Mouse (Mus musculus) CH12.LX (cell line): Measurements from ENCODE around the gene Slc25a34. TPM values are rescaled to one million over a fixed set of nuclear protein-coding genes. Genes with fewer than 3 reads are reported as not detected.

Experiments used
- DNase-seq: peaks from one replicate; pipeline ENCODE4 v3.0.0-alpha.2; 2013; ENCODE audit errors: extremely low read depth
- H3K27ac ChIP-seq: 2 replicates; pipeline ENCODE4 v1.5.1; 2012; ENCODE audit warnings: low read depth, mild to moderate bottlenecking, control low read depth, moderate library complexity; ENCODE audit not compliant: insufficient read depth
- H3K27me3 ChIP-seq: replicated peaks from 2 replicates; pipeline ENCODE3; 2012; ENCODE audit warnings: inconsistent platforms
- H3K36me3 ChIP-seq, 2 experiments: replicated peaks in 1 of 2; 2 replicates each; pipeline versions ENCODE3 to v1.6.1; 2012; ENCODE audit warnings: inconsistent platforms in 1 of 2, low read length in 1 of 2, mild to moderate bottlenecking in 1 of 2, mixed read lengths in 1 of 2, moderate library complexity in 1 of 2; ENCODE audit not compliant: control insufficient read depth in 1 of 2, insufficient read depth in 1 of 2
- H3K4me1 ChIP-seq, 2 experiments: 2 replicates each; pipeline ENCODE4 v1.6.1; 2012; ENCODE audit warnings: inconsistent platforms in 1 of 2, moderate library complexity in 1 of 2; ENCODE audit not compliant: insufficient read depth in 2 of 2, control insufficient read depth in 1 of 2
- H3K4me2 ChIP-seq: 2 replicates; pipeline ENCODE4 v1.6.1; 2012; ENCODE audit warnings: low read depth, mild to moderate bottlenecking, control low read depth; ENCODE audit not compliant: poor library complexity, insufficient read depth, severe bottlenecking
- H3K4me3 ChIP-seq, 3 experiments: fragments of 150-350 bp in 1 of 3; sonication (generic) in 1 of 3; replicated peaks in 1 of 3; 2 replicates each; pipeline versions ENCODE3 to v1.5.1; 2011 to 2012; ENCODE audit warnings: low read depth in 2 of 3, low read length in 2 of 3, mild to moderate bottlenecking in 2 of 3, moderate library complexity in 2 of 3, control low read depth in 1 of 3, improper control_type of control experiment in 1 of 3, inconsistent platforms in 1 of 3, mixed read lengths in 1 of 3; ENCODE audit not compliant: poor library complexity in 1 of 3
- H3K79me2 ChIP-seq: replicated peaks from 2 replicates; pipeline ENCODE4 v1.6.1; 2012; ENCODE audit warnings: mild to moderate bottlenecking, moderate library complexity; ENCODE audit not compliant: control insufficient read depth, poor library complexity, insufficient read depth, severe bottlenecking; ENCODE audit errors: extremely low read depth
- H3K9ac ChIP-seq: 2 replicates; pipeline ENCODE4 v1.6.1; 2012; ENCODE audit warnings: low read depth, mild to moderate bottlenecking, control low read depth, moderate library complexity; ENCODE audit not compliant: insufficient read depth
- H3K9me3 ChIP-seq: replicated peaks from 2 replicates; pipeline ENCODE3; 2012; ENCODE audit warnings: low read length, inconsistent platforms, mixed read lengths
- BHLHE40 ChIP-seq: IDR thresholded peaks from 2 replicates; pipeline ENCODE4 v1.6.1; 2011; ENCODE audit warnings: mild to moderate bottlenecking, low read depth, low read length, improper control_type of control experiment
- CHD2 ChIP-seq: IDR thresholded peaks from 2 replicates; pipeline ENCODE4 v1.6.1; 2011; ENCODE audit warnings: low read length, improper control_type of control experiment
- CTCF ChIP-seq, 2 experiments: IDR thresholded peaks in 1 of 2; conservative IDR thresholded peaks in 1 of 2; 2 replicates each; pipeline ENCODE4 v1.5.1; 2011 to 2012; ENCODE audit warnings: low read depth in 2 of 2, low read length in 2 of 2, improper control_type of control experiment in 1 of 2, inconsistent platforms in 1 of 2, mild to moderate bottlenecking in 1 of 2, moderate library complexity in 1 of 2
- ELF1 ChIP-seq: IDR thresholded peaks from 2 replicates; pipeline ENCODE4 v1.6.1; 2014; ENCODE audit warnings: low read depth, mild to moderate bottlenecking, inconsistent platforms, low read length, improper control_type of control experiment
- EP300 ChIP-seq: IDR thresholded peaks from 2 replicates; pipeline ENCODE4 v1.6.1; 2011; ENCODE audit warnings: low read length, improper control_type of control experiment
- ETS1 ChIP-seq: conservative IDR thresholded peaks from 2 replicates; pipeline ENCODE4 v1.6.1; 2012; ENCODE audit warnings: low read depth, mild to moderate bottlenecking, inconsistent platforms, low read length, improper control_type of control experiment, moderate library complexity
- JUN ChIP-seq: IDR thresholded peaks from 2 replicates; pipeline ENCODE4 v1.6.1; 2011; ENCODE audit warnings: low read depth, mild to moderate bottlenecking, low read length, improper control_type of control experiment, moderate library complexity; ENCODE audit not compliant: insufficient read depth
- KAT2A ChIP-seq: IDR thresholded peaks from 2 replicates; pipeline ENCODE4 v1.6.1; 2012; ENCODE audit warnings: low read length, improper control_type of control experiment, inconsistent platforms; ENCODE audit not compliant: insufficient replicate concordance
- MAFK ChIP-seq: IDR thresholded peaks from 2 replicates; pipeline ENCODE4 v1.6.1; 2011; ENCODE audit warnings: low read length, improper control_type of control experiment; ENCODE audit not compliant: insufficient replicate concordance
- MAX ChIP-seq: IDR thresholded peaks from 2 replicates; pipeline ENCODE4 v1.6.1; 2011; ENCODE audit warnings: low read length, improper control_type of control experiment
- MEF2A ChIP-seq: IDR thresholded peaks from 2 replicates; pipeline ENCODE4 v1.6.1; 2014; ENCODE audit warnings: low read depth, mild to moderate bottlenecking, inconsistent platforms, low read length, improper control_type of control experiment, borderline replicate concordance
- MXI1 ChIP-seq: IDR thresholded peaks from 2 replicates; pipeline ENCODE4 v1.6.1; 2011; ENCODE audit warnings: mild to moderate bottlenecking, low read depth, low read length, improper control_type of control experiment
- MYC ChIP-seq: IDR thresholded peaks from 2 replicates; pipeline ENCODE4 v1.6.1; 2011; ENCODE audit warnings: low read depth, mild to moderate bottlenecking, improper control_type of control experiment, low read length
- PAX5 ChIP-seq: IDR thresholded peaks from 2 replicates; pipeline ENCODE4 v1.6.1; 2012; ENCODE audit warnings: low read length, inconsistent platforms, mixed read lengths
- POLR2A ChIP-seq: IDR thresholded peaks from 2 replicates; pipeline ENCODE4 v1.6.1; 2011; ENCODE audit warnings: low read depth, mild to moderate bottlenecking, improper control_type of control experiment, low read length
- POLR2AphosphoS2 ChIP-seq: IDR thresholded peaks from 2 replicates; pipeline ENCODE4 v1.6.1; 2011; ENCODE audit warnings: low read depth, low read length, improper control_type of control experiment
- RAD21 ChIP-seq: IDR thresholded peaks from 2 replicates; pipeline ENCODE4 v1.6.1; 2011; ENCODE audit warnings: low read depth, mild to moderate bottlenecking, low read length, improper control_type of control experiment, moderate library complexity
- SMC3 ChIP-seq: IDR thresholded peaks from 2 replicates; pipeline ENCODE4 v1.6.1; 2011; ENCODE audit warnings: low read depth, low read length, improper control_type of control experiment
- TCF12 ChIP-seq: IDR thresholded peaks from 2 replicates; pipeline ENCODE4 v1.6.1; 2014; ENCODE audit warnings: low read depth, mild to moderate bottlenecking, inconsistent platforms, low read length, improper control_type of control experiment
- USF1 ChIP-seq: IDR thresholded peaks from 2 replicates; pipeline ENCODE4 v1.6.1; 2014; ENCODE audit warnings: low read depth, mild to moderate bottlenecking, inconsistent platforms, low read length, improper control_type of control experiment
- ZC3H11A ChIP-seq: IDR thresholded peaks from 2 replicates; pipeline ENCODE4 v1.6.1; 2012; ENCODE audit warnings: low read depth, mild to moderate bottlenecking, inconsistent platforms, low read length, improper control_type of control experiment
- ZKSCAN1 ChIP-seq: IDR thresholded peaks from 2 replicates; pipeline ENCODE4 v1.6.1; 2012; ENCODE audit warnings: low read depth, inconsistent platforms, low read length, improper control_type of control experiment, borderline replicate concordance
- ZMIZ1 ChIP-seq: IDR thresholded peaks from 2 replicates; pipeline ENCODE4 v1.6.1; 2012; ENCODE audit warnings: low read depth, mild to moderate bottlenecking, inconsistent platforms, low read length, improper control_type of control experiment
- dilution Hi-C: fragments of 300-500 bp; cut with MboI; formaldehyde crosslinking; loops from 2 replicates; pipeline ENCODE4 v1.14.3; 2020; ENCODE audit warnings: low sequenced_read_pairs; ENCODE audit not compliant: extremely low pct_unique_long_range_greater_than_20kb, extremely low pct_ligation_motif_present
- in situ Hi-C: fragments of 300-500 bp; cut with MboI; formaldehyde crosslinking; loops from 3 replicates; pipeline ENCODE4 v1.14.3; 2019; ENCODE audit warnings: low sequenced_read_pairs, low pct_ligation_motif_present, low pct_unique_long_range_greater_than_20kb, mixed read lengths
- polyA plus RNA-seq: library from polyadenylated mRNA; unstranded; fragments of >175 nt; gene quantifications from 2 replicates; pipeline ENCODE4 v1.2.1, GENCODE M21; 2012; ENCODE audit warnings: low read depth; ENCODE audit not compliant: insufficient read length
- total RNA-seq, 2 experiments: library from RNA; depleted of rRNA; stranded (reverse); fragments of 300-350 nt in 1 of 2; fragments of >200 nt in 1 of 2; gene quantifications; 2 replicates each; pipeline ENCODE4 v1.2.3; 2012 to 2014

The Slc25a34 gene
- total and polyA plus RNA-seq, 3 experiments = 0.23 to 1.7 (median 0.64) TPM

DNA sequence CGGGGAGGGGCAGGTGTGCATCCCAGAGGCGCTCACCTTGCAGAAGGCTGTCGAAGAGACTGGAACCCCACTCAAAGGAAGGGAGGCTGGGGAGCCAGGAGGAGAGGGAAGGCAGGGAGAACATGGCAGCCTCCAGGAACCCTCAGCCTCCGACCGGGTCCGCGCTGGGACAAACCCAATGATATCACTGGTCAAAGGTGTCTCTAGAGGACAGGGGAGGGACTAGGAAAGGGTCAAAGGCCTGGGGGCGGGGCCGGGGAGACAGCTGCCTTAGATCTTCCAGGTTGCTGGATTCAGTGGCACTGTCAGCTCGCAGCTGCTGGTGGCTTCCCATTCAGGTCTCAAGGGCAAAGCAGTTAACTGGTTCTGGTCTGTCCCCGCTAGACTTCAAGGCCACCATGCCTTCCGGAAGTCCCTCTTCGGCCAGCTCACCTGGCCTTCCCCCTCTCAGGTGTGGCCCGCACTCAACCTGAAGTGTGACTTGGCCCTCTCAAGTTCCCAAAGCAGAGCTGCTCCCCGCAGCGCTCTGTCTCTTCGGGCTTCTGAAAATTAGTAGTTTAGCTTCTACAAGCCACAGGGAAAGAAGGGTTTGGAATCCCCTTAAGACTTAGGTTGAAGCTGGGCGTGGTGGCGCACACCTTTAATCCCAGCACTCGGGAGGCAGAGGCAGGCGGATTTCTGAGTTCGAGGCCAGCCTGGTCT, 5.6 kb downstream of the Slc25a34 start (continued):
- TF ChIP-seq TCF12 = peak; percentile 7; the same call in 1 of the 2 replicates

DNA sequence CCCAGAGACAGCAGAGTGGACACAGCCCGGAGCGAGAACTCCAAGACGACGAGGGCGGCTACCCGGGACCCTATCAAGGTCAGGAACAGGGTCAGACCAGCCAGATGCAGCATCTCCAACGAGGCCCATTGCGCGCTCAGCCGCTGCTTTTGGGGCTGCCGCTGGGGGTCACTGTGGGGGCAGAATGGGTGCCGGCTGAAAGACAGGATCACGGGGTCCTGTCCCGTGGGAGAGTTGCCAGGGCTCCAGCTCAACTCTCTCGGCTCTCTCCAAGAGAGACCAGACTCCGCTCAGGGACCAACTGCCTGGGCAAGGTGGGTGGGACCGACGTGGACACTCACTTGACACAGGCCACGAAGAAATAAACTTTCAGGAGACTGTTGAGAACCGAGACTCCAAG, 6.3 kb downstream of the Slc25a34 start:
- in situ Hi-C loops (loop anchor here (10.0 kb wide), 2 partner anchors 228 to 338 kb away; partner anchors contain the start of gene Ctrc), dilution Hi-C loops (no loop called here)
- peak overlapping the region; percentile 73 for H3K4me2 ChIP-seq
- H3K27ac ChIP-seq = no peak overlapping the region
- DNase-seq = peak; percentile 44
- peaks cover 0 to 20% of the 10 kb centered on the region in 2 experiments for H3K36me3 ChIP-seq
- peak overlapping the region; percentile 29 for H3K9ac ChIP-seq
- H3K9me3 ChIP-seq = no peaks in the 10 kb centered on the region
- peak overlapping the region; percentile 13 to 66 (median 53) for H3K4me3 ChIP-seq
- H3K4me1 ChIP-seq = peaks cover 14 to 47% of the 10 kb centered on the region in 2 experiments
- TF ChIP-seq RAD21 (peak; percentile 48), USF1 (peak; percentile 20; the same call in 1 of the 2 replicates), CTCF (conservative IDR thresholded peaks at IDR 0.05 in 1 of 2, IDR thresholded peaks at IDR 0.05 in 1 of 2; ENCODE audit: low read depth in 2 of 2, low read length in 2 of 2) (peak in 1 of 2 experiments; percentile 72; a peak in 2 of 4 replicates), SMC3 (peak; percentile 52), KAT2A (no peak)
- no peaks in the 10 kb centered on the region for H3K27me3 ChIP-seq
- no peaks in the 10 kb centered on the region for H3K79me2 ChIP-seq

DNA sequence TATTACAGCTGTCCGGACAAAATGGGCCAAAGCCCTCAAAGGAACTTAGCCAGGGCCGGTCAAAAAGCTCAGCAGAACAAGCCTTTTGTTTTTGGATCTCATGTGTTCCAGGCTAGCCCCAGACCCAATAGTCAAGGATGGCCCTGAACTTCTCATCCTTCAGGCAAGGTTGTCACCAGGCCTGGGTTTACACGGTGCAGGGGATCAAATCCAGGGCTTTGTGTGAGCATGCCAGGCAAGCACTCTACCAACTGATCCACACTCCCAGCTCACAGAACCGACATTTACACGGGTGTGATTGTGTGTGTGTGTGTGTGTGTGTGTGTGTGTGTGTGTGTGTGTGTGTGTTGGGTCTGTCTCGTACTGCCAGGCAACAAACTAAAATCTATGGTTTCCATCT, 6.8 kb downstream of the Slc25a34 start:
- no peak overlapping the region for H3K4me2 ChIP-seq
- TF ChIP-seq MYC (no peak), JUN (no peak), BHLHE40 (no peak), PAX5 (no peak)

DNA sequence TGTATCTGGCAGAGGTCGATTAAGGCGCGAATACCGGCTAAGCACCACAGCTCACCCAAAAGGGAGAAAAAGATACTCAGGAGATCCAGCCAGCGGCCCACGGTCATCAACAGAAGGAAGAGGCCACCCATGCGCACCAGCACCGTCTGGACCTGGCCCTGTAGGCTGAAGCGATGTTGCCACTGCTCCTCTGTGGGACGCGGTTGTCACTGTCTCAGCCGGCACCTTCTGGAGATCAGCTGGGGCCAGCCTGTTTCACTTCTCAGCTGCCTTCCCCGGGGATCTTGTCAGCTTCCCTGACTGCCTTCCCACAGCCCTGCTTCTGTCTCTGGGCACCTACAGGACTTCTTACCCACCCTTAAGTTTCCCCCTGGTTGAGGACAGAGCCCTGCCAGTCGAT, 8.7 kb downstream of the Slc25a34 start:
- Histone ChIP-seq H3K27me3 (no peaks in the 10 kb centered on the region), H3K4me2 (no peak overlapping the region), H3K4me3 (no peak overlapping the region), H3K9me3 (no peaks in the 10 kb centered on the region), H3K27ac (no peak overlapping the region), H3K79me2 (no peaks in the 10 kb centered on the region), H3K9ac (no peak overlapping the region), H3K36me3 (peaks cover 0 to 13% of the 10 kb centered on the region in 2 experiments), H3K4me1 (peaks cover 11 to 28% of the 10 kb centered on the region in 2 experiments)
- in situ Hi-C loops (loop anchor here (10.0 kb wide), 2 partner anchors 230 to 340 kb away; partner anchors contain the start of gene Ctrc), dilution Hi-C loops (no loop called here)
- TF ChIP-seq MYC (no peak), KAT2A (no peak), ELF1 (no peak), PAX5 (no peak), MAX (no peak), MXI1 (no peak), JUN (no peak), ZKSCAN1 (no peak), EP300 (no peak), CHD2 (no peak), ZMIZ1 (no peak), POLR2A (no peak), ETS1 (no peak), POLR2AphosphoS2 (no peak), MEF2A (no peak), BHLHE40 (no peak), MAFK (no peak), ZC3H11A (no peak)
- DNase-seq = no peak

More for the DNA sequence above, 6.8 kb downstream of the Slc25a34 start:
- no peaks in the 10 kb centered on the region for H3K79me2 ChIP-seq
- H3K27ac ChIP-seq = no peak overlapping the region
- dilution Hi-C loops = no loop called here
- H3K27me3 ChIP-seq = no peaks in the 10 kb centered on the region
- in situ Hi-C loops = loop anchor here (10.0 kb wide), 2 partner anchors 228 to 338 kb away; partner anchors contain the start of gene Ctrc
- no peak for DNase-seq
- H3K36me3 ChIP-seq = peaks cover 0 to 16% of the 10 kb centered on the region in 2 experiments
- H3K4me1 ChIP-seq = peaks cover 14 to 42% of the 10 kb centered on the region in 2 experiments
- H3K9ac ChIP-seq = no peak overlapping the region
- H3K4me3 ChIP-seq = no peak overlapping the region
- no peaks in the 10 kb centered on the region for H3K9me3 ChIP-seq
